Mouse (Mus musculus): ENCODE measurements around the gene Cnn2. TPM values are rescaled to one million over a fixed set of nuclear protein-coding genes. Genes with fewer than 3 reads are reported as not detected.

Gene Cnn2
- polyA plus RNA-seq, 1 experiment from 2014 or later: 264 TPM

DNA sequence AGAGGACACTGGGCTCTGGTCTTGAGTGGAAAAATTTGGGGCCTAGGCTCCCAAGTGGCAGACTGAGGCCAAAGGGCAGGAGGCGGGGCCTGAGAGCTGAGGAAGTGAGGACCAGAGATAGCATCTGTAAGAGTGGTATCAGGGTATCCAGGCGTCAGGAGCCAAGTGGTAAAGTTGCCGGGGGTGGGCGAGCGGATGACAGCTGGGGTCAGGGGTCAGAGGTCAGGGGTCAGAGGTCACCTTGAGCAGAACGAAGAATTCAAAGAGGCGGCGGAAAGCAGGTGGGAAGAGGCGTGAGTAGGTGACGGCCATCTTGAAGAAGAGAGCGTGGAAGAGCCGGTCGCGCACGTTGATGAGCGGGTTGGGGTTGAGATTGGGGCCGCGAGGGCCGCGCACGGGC is 4.7 kb upstream of the Cnn2 start:
- peaks cover 15% of the 10 kb centered on the region for H3K36me3 ChIP-seq
- H3K27ac ChIP-seq (replicated peaks): peak overlapping the region; percentile 95
- H3K4me1 ChIP-seq: peaks cover 62% of the 10 kb centered on the region
- peak overlapping the region; percentile 84 for H3K4me3 ChIP-seq
- ATAC-seq (ENCODE audit: extremely low read depth, insufficient number of reproducible peaks, low FRiP score, low TSS enrichment): no peak
- no peaks in the 10 kb centered on the region for H3K9me3 ChIP-seq
- H3K9ac ChIP-seq: peak overlapping the region; percentile 96
- no peaks in the 10 kb centered on the region for H3K27me3 ChIP-seq (replicated peaks)
- H3K4me2 ChIP-seq: peak overlapping the region; percentile 96
- WGBS: under 1% methylated on average over 21 of the region's 21 CpGs

DNA sequence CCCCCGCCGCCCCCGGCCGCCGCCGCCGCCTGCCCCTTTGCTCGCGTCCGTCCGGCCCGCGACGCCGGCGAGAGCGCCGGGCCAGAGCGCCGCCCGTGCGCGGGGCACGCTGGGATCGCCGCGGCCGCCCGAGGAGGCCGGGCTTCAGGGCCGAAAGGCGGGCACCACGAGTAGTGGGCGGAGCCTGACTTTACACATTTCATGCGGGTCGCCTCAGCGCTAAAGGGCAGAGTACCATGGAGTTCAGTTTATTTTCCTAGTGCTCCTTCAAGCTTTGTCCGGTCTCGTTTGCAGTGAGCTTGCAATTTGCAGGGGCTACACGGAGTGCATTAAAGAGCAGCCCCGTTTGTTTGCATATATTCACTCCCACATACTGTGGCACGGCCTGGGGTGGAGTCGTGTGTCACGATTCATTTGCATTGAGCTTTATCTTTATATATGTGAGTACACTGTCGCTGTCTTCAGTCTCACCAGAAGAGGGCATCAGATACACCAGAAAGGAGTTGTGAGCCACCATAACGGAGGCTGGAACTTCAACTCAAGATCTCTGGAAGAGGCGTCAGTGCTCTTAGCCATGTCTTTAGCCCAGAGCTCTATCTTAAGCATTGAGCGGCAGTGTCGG is 4.1 kb upstream of the Cnn2 start, which contains the start of gene Tmem259:
Tmem259 (minus strand) TSS at position 136 of the 622 bp plus-strand sequence.
- peaks cover 66% of the 10 kb centered on the region for H3K4me1 ChIP-seq
- no peaks in the 10 kb centered on the region for H3K9me3 ChIP-seq
- WGBS: under 1% methylated on average over 44 of the region's 49 CpGs
- H3K27ac ChIP-seq (replicated peaks): peak within 1 kb of the TSS; percentile 95
- H3K36me3 ChIP-seq: peaks cover 9% of the 10 kb centered on the region
- peak within 1 kb of the TSS; percentile 96 for H3K9ac ChIP-seq
- peak; percentile 53 for ATAC-seq (ENCODE audit: extremely low read depth, insufficient number of reproducible peaks, low FRiP score, low TSS enrichment)
- peak within 1 kb of the TSS; percentile 96 for H3K4me2 ChIP-seq
- peak within 1 kb of the TSS; percentile 84 for H3K4me3 ChIP-seq
- no peaks in the 10 kb centered on the region for H3K27me3 ChIP-seq (replicated peaks)

DNA sequence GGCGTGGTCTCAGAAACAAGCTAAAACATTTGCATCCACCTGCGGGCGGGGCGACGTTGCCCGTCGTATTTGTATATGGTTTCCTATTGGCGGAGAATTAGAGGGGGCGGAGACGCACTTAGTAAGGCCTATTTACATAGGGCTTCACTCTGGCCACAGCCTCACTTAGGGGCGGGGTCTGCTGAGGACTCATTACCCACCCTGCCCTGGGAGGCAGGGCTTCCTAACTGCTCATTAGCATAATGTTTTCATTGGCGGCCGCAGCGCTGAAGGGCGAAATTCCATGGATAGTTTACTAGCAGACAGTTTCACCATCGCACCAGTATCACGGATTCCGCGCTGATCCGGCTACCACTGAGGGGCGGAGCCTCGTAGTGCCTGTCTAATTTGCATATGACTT is 3.5 kb upstream of the Cnn2 start:
- WGBS: under 1% methylated on average over 22 of the region's 22 CpGs
- H3K4me1 ChIP-seq: peaks cover 68% of the 10 kb centered on the region

DNA sequence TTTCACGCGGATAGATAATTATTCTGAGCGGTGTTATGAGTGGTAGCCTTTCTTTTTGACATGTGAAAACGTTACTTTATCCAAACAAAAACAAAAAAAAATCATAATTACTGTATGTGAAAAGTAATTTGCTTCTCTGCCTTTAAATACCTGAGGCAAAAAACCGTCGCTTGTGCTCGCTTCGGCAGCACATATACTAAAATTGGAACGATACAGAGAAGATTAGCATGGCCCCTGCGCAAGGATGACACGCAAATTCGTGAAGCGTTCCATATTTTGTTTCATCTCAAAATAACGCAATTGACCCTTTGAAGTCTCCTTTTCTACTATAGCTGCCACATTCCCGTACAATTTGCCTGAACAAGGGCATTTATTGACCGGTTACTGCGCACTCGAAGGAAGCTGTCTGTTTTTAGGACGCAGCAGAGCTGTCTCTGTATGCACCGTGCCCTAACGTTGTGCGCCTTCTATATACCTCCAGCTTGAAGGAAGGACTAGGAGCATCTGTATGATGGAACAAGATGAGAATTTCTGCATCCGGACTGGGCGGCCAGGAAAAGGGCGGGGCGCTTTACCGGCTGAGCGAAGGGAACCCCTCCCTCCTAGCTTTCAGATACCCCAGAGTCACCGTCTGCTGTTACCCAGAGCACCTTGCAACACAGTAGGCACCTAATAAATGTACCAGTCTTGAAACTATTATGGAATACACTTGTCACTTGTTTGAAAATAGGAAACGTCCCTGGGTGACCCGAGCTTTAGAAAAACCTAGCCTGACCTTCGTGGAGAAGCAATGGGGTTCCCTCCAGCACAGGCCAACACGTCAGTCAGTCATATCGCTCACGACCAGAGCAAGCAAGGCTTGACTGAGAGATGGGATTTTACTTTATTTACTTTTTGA is 2.8 kb upstream of the Cnn2 start:
- Histone ChIP-seq H3K4me2 (peak overlapping the region; percentile 96), H3K36me3 (peaks cover 5% of the 10 kb centered on the region), H3K9ac (peak overlapping the region; percentile 94), H3K4me3 (peak overlapping the region; percentile 84), H3K4me1 (peaks cover 66% of the 10 kb centered on the region), H3K9me3 (no peaks in the 10 kb centered on the region), H3K27me3 (replicated peaks) (no peaks in the 10 kb centered on the region), H3K27ac (replicated peaks) (peak overlapping the region; percentile 95)
- no peak for ATAC-seq (ENCODE audit: extremely low read depth, insufficient number of reproducible peaks, low FRiP score, low TSS enrichment)
- 2% methylated on average over 35 of the region's 35 CpGs for WGBS

More for the DNA sequence above, 3.5 kb upstream of the Cnn2 start:
- Histone ChIP-seq H3K9me3 (no peaks in the 10 kb centered on the region), H3K27me3 (replicated peaks) (no peaks in the 10 kb centered on the region), H3K4me2 (peak overlapping the region; percentile 96), H3K4me3 (peak overlapping the region; percentile 84), H3K36me3 (peaks cover 5% of the 10 kb centered on the region; the same call in 1 of the 2 replicates), H3K9ac (peak overlapping the region; percentile 96), H3K27ac (replicated peaks) (peak overlapping the region; percentile 95)
- ATAC-seq (ENCODE audit: extremely low read depth, insufficient number of reproducible peaks, low FRiP score, low TSS enrichment): peak; percentile 90

DNA sequence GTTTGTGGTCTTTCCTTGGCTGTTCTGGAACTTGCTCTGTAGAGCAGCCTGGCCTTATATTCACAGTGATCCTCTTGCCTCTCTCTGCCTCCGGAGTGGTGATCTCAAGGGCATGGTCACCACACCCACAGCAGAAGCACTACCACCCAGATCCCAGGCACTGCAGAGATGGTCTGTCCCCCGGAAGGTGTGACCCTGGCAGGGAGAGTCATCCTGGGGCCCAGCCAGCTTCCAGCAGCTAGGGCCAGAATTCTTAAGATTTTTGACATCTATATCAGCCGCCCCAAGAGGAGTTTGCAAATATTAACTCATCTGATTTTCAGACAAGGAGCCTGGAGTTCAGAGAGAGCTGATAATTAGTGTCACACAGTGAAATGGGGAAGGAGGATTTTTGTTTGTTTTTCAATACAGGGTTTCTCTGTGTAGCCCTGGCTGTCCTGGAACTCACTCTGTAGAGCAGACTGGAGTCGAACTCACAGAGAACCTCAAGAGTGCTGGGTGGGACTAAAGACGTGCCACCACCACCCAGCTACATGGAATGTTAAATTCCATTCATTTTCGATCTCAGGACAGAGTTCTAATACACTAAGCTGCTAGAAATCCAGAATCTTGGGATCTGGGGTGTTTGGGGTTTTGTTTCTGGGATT is 2.0 kb upstream of the Cnn2 start:
- WGBS: 21% methylated on average over 6 of the region's 6 CpGs
- H3K4me3 ChIP-seq: peak overlapping the region; percentile 84
- ATAC-seq (ENCODE audit: extremely low read depth, insufficient number of reproducible peaks, low FRiP score, low TSS enrichment): no peak
- H3K9ac ChIP-seq: peak overlapping the region; percentile 94
- no peaks in the 10 kb centered on the region for H3K27me3 ChIP-seq (replicated peaks)
- peaks cover 10% of the 10 kb centered on the region for H3K36me3 ChIP-seq
- peak overlapping the region; percentile 96 for H3K4me2 ChIP-seq
- H3K27ac ChIP-seq (replicated peaks): peak overlapping the region; percentile 95
- H3K9me3 ChIP-seq: no peaks in the 10 kb centered on the region
- peaks cover 65% of the 10 kb centered on the region for H3K4me1 ChIP-seq

DNA sequence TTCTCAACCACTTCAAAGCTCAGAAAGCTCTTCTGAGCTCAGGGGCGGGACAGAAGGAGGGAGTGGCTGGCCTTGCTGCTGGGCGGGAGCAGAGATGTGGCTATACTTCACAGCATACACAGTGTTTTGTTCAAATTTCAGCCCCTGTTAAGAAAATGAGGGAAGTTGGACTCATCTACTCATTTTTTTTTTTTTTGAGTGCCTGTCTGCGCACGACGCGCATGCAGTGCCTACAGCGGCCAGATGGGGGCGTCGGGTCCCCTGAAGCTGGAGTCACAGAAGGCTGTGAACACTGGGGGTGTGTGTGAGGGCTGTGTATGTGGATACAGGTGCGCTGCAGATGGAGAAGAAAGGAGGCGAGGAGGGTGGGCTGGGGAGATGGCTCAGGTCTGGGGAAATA is 1.4 kb upstream of the Cnn2 start:
- WGBS: 5% methylated on average over 11 of the region's 11 CpGs
- Histone ChIP-seq H3K27me3 (replicated peaks) (no peaks in the 10 kb centered on the region), H3K36me3 (peaks cover 14% of the 10 kb centered on the region), H3K4me1 (peaks cover 59% of the 10 kb centered on the region), H3K27ac (replicated peaks) (peak overlapping the region; percentile 95), H3K9ac (peak overlapping the region; percentile 94), H3K4me3 (peak overlapping the region; percentile 84), H3K4me2 (peak overlapping the region; percentile 96), H3K9me3 (no peaks in the 10 kb centered on the region)
- no peak for ATAC-seq (ENCODE audit: extremely low read depth, insufficient number of reproducible peaks, low FRiP score, low TSS enrichment)

DNA sequence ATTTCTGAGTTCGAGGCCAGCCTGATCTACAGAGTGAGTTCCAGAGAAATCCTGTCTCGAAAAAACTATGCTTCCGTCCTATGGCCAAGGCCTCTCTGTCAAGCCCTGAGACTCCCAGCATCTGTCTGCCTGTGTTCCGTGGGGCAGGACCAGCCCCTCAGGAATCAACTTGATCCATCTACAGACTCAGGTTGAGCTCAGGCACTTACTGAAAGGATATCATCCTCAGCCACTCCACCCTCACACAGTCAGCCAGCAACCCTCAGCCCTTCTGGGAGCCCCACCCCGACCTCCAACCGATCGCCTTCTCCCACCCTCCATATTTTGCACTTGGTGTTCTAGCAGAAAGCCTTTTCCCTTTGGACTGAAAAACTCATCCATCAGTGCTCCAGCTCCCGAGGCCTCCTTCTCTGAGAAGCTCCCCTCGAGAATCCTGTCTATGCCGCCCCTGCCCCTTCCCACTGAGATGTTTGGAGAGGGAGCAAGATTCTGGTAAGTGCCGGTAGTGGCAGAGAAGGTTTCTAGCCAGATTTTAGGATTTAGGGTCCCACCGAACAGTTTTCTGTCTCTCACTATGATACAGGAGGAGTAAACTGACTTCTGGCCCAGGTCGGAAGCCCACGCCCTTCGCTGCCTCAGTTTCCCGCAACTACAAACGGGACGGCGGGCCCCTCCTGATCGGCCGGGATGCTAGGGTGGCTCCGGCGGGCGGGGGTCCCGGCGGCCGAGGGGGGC is 446 bp upstream of the Cnn2 start:
- Histone ChIP-seq H3K9me3 (no peaks in the 10 kb centered on the region), H3K9ac (peak overlapping the region; percentile 94), H3K4me3 (peak overlapping the region; percentile 84), H3K36me3 (peaks cover 23% of the 10 kb centered on the region), H3K4me1 (peaks cover 51% of the 10 kb centered on the region), H3K27ac (replicated peaks) (peak overlapping the region; percentile 95), H3K4me2 (peak overlapping the region; percentile 96), H3K27me3 (replicated peaks) (no peaks in the 10 kb centered on the region)
- ATAC-seq (ENCODE audit: extremely low read depth, insufficient number of reproducible peaks, low FRiP score, low TSS enrichment): no peak
- WGBS: 10% methylated on average over 27 of the region's 27 CpGs

DNA sequence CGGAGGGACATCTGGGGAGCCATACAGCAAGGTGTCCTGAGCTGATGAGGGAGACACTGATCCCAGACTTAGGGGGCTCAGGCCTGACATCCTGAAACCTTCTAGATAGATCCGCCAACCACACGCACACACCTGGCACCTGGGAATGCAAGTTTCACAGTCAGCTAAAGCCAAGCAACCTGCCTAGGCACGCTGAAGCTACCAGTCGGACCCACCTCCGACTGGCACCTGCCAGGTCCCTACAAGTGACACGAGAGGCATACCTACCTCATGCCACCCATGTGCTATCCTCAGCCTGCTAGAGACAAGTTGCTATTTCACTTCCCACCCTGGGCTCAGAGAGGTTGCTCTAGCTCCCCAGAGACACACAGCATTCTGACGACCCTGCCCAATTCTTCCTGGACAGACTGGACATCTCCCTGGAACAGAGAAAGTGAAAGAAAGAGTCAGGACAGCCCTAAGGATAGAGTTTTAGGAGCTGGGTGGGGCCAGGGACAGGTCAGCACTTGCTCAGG is 945 bp downstream of the Cnn2 start:
- peak overlapping the region; percentile 95 for H3K27ac ChIP-seq (replicated peaks)
- no peaks in the 10 kb centered on the region for H3K9me3 ChIP-seq
- H3K9ac ChIP-seq: peak overlapping the region; percentile 94
- peaks cover 37% of the 10 kb centered on the region for H3K36me3 ChIP-seq
- no peak for ATAC-seq (ENCODE audit: extremely low read depth, insufficient number of reproducible peaks, low FRiP score, low TSS enrichment)
- H3K27me3 ChIP-seq (replicated peaks): no peaks in the 10 kb centered on the region
- H3K4me2 ChIP-seq: peak overlapping the region; percentile 96
- H3K4me3 ChIP-seq: peak overlapping the region; percentile 84
- peaks cover 44% of the 10 kb centered on the region for H3K4me1 ChIP-seq
- 28% methylated on average over 8 of the region's 8 CpGs for WGBS

DNA sequence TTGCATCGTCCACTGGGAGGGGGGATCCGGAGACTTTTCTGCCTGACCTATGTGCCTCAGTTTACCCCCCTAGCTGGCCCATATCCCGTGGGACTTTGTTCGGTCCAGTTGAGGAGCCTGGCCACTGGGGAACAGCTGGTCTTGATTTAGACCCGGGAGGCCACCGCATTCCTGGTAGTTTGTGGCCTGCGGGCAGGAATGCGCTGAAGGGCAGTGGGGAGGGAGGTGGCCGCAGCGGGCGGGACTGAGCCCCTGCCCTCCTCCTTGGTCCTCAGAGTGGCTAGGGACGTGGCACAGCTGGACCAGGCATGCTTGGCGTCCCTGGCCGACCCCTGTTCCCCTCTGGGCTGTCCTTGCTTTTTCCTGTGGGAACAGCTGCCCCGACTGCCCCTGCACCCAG is 1.5 kb downstream of the Cnn2 start:
- WGBS: 9% methylated on average over 15 of the region's 15 CpGs
- H3K27me3 ChIP-seq (replicated peaks): no peaks in the 10 kb centered on the region
- peaks cover 43% of the 10 kb centered on the region for H3K36me3 ChIP-seq
- H3K4me1 ChIP-seq: peaks cover 44% of the 10 kb centered on the region
- H3K9me3 ChIP-seq: no peaks in the 10 kb centered on the region
- peak overlapping the region; percentile 96 for H3K4me2 ChIP-seq
- peak overlapping the region; percentile 84 for H3K4me3 ChIP-seq
- H3K27ac ChIP-seq (replicated peaks): peak overlapping the region; percentile 95
- ATAC-seq (ENCODE audit: extremely low read depth, insufficient number of reproducible peaks, low FRiP score, low TSS enrichment): no peak
- H3K9ac ChIP-seq: peak overlapping the region; percentile 94

DNA sequence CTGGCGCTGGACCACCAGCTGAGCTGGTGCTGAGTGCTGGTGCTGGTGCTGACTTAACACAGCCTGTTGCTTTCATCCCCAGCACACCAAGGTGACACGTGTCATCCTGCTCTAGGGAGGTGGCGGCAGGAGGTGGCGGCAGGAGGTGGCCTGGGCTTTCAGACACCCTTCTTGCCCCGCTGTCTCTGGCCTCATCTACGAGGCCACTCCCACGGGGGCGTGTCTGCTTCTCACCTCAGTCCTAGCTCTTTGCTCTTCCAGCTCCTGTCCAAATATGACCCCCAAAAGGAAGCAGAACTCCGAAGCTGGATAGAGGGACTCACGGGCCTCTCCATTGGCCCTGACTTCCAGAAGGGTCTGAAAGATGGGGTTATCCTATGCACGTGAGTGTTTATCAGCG is 2.7 kb downstream of the Cnn2 start:
- WGBS: 74% methylated on average over 12 of the region's 12 CpGs
- Histone ChIP-seq H3K4me1 (peaks cover 39% of the 10 kb centered on the region), H3K27me3 (replicated peaks) (no peaks in the 10 kb centered on the region), H3K36me3 (peaks cover 53% of the 10 kb centered on the region), H3K9me3 (no peaks in the 10 kb centered on the region), H3K9ac (0 out of 2 replicates have a peak overlapping the region, but pooled peaks have one; percentile 9), H3K4me3 (peak overlapping the region; percentile 84; the same call in 1 of the 2 replicates), H3K27ac (replicated peaks) (no peak overlapping the region), H3K4me2 (peak overlapping the region; percentile 96)
- no peak for ATAC-seq (ENCODE audit: extremely low read depth, insufficient number of reproducible peaks, low FRiP score, low TSS enrichment)

Measured in heart, embryonic 13.5 days (tissue).